Mouse (Mus musculus) spleen, adult 12 weeks (tissue): Measurements from ENCODE around the gene Fam131c.

Experiments used
- DNase-seq: peaks from one replicate; pipeline ENCODE4 v3.0.0; 2022; ENCODE audit warnings: low spot score

Fam131c gene

DNA sequence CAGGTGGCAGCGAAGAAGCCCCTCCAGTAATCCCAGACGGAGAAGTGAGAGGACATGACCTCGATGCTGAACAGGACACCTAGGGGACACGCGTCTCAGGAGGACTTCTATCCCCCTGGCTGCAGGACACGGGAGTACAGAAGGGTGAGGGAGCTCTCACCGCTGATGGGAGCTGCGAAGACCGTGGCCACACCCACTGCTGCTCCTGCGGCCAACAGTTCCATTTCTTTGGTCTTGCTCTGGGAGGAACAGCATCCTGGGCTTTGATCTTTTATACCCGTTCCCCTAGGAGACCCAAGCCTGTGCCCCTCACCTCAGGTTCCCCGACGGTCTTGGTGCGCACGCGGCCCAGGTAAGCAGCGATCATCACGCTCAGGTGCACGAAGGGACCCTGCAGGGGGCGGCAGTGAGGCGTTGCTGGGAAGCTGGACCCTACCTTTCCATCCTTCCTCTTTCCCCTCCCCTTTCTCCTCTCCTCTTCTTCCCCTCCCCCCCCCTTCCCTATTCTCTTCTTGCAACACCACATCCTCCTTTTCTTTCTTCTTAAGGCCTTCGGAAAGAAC lies 43.5 kb downstream of the Fam131c start:
- DNase-seq = no peak

DNA sequence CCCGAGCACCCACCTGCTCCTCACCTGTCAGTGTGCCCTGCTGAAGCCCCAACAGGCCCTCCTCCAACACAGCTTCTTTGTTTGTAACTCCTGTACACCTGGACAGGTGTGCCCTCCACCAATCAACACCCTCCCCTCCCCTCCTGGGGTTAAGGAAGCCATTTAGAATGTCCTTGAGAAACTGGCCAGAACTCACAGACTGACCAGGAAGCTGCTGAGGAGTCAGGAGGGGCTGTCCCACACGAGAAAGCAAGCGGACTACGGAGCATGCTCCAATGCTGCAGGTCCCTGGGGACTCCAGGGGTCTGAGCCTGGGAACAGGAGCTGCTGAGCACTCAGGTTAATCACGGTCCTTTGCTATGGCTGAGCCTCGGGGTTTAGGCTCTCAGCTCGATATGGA lies 47.9 kb downstream of the Fam131c start, which contains the start of gene Clcnkb:
Gene Clcnkb (minus strand): TSS at position 91 of the 400 bp plus-strand sequence.
- no peak for DNase-seq

DNA sequence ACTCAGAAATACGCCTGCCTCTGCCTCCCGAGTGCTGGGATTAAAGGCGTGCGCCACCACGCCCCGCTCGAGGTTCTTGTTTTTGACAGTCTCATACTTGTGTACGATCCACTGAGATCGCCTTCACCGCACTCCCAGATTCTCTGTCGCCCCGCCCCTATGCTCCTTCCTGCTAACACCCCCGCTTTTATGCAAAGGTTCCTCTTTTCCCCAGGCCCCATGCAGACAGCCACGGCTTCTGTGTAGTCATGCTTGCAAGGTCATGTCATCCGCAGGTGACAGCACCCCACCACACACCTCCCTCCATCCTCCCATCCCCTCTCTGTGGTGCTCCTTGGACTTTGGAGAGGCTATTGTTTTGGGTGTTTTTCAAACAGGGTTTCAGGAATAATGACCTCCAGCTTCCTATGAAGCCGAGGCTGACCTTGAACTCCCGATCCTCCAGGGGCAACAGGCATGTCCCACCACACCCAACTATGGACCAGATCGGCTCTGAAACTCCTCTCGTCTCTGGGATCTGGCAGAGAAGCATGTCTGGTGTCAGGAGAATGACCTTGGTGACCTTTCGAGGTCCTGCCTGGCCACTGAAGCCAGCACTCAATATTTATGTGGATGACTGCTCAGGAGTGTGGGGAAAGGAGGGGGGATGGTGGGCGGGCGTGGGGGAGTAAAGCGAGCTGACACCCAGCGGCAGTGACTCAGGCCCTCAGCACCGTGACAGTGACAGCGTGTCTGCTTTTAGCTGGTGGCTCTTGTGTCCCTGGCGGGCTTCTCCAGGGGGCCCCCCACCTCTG lies 51.6 kb downstream of the Fam131c start:
- no peak for DNase-seq

DNA sequence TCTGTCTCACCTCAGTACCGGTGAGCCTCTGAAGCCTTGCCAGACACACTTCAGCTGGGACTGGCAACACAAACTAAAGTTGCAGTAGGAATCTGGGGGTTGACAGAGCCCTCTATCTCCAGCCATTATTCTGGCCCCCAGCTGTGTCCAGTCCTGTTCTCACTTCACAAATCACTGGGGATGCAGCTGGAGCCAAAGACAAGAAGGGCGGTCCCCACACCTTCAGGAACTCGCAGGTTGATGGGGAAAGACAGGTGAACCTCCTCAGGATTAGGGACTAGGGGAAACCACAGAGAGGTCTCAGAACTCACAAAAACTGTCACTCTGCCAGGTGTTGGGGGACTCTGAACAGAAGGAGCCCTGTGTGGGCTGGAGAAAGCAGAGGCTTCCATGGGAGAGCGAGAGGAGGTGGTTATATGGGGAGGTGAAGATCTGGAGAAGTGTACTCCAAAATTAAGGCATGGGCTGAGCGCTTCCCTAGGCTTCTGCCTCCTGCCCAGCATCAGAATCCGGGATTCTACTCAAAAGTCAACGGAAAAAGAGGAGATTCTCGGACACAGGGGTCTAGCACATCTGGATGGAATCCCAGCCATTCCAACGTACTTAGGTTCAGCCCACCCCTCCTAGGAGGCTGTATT lies 52.3 kb downstream of the Fam131c start, which contains the start of gene Hspb7:
Gene Hspb7 (plus strand): TSS at position 588 of the 638 bp plus-strand sequence.
- DNase-seq = no peak

DNA sequence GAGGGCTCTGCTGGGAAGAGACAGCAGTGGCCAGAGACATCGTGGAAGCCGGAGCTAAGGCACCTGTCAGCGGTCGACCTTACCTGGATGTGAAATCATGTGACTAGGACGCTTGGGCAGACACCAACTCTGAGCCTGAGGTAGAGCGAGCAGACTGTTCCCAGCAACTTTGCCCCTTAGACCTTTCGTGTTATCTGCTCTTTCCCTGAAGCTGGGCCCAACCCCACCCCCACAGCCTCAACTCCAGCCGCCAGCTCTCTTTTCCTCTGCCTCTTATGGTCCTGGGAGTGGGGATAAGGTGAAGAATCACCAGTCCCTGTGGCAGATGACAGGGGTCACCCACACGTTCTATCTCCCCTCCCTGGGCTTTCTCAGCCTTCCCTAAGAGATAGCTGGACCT lies 52.9 kb downstream of the Fam131c start:
- DNase-seq = no peak

DNA sequence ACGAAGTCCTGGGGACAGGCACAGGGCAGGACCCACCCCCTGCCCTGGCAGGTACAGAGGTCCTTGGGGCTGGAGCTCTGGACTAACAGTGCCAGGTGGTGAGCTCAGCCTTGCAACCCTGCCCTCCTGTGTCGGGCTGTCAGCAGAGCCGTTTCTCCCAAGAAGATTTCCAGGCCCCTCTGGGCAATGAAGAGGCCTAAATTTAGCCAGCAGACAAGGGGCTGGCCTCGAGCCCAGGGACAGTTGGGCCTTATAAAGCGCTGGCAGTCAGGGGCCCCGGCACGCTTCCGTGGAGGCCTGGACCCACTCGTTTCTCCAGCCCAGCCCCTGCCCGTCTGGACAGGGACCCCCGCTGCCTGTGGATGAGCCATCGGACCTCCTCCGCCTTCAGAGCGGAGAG lies 53.4 kb downstream of the Fam131c start:
- DNase-seq = no peak

DNA sequence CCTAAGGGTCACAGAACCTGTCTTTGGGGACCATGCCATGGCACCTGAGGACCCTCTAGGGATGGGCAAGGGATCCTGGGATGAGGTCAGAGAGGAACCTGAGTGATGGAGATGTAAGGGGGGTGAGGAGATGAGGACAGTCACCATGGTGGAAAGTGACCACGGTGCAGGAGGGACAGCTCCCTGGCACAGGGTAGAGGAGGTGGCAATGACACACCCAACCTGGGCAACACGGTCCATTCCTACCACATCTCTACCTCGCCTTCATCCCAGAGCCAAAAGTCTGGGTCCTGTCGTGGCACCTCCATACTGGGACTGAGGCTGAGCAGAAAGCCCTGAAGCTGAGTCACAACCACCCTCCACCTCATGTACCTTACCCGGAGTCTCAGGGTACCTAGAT lies 54.8 kb downstream of the Fam131c start:
- DNase-seq = no peak

DNA sequence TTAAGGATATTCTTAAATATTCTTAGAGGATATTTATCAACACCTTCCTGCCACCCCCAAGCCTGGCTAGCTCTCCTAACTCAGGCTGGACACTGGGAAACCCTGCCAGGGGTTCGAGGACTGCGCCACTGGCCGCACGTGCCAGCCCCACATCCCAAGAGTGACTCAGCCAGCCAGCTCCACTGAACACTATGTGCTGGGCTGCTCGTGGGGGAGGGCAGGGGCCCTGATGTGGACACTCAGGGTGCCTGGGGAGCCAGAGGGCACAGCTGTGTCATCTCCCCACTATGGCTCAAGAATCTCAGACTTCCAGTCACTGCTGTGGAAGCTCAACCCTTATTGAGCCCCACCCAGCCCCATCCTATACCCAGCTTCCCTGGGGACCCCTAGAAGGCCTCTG lies 55.3 kb downstream of the Fam131c start:
- no peak for DNase-seq

DNA sequence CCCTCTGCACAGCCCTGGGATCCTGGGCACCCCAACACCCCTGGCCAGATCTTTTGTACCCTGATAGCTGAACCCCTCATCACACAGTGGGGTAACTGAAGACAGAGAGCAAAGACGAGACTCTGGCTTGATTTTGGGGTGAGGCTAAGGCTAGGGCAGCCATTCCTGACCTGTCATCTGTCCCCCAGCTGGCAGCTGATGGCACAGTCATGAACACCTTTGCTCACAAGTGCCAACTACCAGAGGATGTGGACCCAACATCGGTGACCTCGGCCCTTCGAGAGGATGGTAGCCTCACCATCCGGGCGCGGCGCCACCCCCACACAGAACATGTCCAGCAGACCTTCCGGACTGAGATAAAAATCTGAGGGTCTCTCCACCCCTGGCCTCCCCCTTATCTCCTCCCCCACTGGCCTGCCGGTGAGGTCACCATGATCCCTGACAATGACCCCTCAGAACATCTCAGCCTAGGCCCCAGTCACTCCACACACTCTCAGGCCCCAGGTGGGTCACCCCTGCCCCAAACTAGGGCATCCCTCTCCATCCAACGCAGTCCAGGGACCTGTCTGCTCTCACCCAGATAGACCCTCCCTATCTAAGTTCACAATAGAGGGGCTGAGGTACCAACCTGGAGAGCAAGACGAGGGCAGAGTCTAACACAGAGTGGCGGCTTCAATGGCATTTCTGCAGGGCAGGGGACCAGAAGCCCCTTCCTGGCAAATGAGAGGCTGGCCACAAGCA lies 55.8 kb downstream of the Fam131c start:
- no peak for DNase-seq

DNA sequence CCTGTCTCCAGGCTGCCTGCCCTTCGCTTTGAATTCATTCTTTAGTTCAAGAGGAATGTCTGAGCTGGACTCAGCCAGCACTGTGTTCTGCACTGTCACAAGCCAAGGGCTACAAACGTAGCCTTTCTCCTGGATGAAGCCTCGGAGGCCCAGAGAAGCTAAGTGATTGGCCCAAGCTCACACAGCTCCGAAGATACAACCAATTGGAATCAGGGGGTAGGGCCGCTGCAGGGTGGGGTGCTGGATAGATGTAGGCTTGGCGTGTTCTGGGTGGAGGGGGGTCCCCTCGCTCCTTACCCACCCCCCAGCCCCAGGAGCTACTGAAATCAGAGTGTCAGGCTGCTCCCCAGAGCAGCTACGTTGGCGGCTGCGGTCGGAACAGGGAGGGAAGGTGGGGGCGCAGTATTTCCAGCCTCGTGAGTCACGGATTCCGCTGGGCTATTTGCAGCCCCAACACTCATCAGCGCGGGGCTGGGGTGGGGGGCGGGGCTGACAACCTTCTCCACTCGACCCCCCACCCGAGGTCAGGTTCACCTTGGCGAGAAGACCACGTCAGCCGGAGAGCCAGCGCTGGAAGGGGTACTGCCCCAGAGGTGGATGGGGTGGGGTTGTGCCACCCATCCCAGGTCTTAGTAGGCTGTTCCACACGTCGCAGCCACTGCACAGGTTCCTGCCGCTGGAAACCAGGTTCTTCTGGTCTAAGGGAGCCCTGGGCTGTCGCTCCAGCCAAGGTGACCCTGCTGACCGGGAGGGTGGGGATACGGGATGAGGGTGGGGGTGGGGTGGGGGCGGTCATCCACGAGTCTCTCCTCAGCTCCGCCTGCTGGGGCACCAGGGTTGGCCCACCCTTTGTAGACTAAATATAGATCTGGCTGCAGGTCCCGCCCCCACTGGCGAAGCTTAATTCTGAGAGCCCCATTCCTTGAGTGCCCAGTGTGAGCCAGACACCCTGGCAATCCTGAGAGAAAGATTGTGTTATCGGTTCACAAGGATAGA lies 57.8 kb downstream of the Fam131c start:
- peak; percentile 48 for DNase-seq

DNA sequence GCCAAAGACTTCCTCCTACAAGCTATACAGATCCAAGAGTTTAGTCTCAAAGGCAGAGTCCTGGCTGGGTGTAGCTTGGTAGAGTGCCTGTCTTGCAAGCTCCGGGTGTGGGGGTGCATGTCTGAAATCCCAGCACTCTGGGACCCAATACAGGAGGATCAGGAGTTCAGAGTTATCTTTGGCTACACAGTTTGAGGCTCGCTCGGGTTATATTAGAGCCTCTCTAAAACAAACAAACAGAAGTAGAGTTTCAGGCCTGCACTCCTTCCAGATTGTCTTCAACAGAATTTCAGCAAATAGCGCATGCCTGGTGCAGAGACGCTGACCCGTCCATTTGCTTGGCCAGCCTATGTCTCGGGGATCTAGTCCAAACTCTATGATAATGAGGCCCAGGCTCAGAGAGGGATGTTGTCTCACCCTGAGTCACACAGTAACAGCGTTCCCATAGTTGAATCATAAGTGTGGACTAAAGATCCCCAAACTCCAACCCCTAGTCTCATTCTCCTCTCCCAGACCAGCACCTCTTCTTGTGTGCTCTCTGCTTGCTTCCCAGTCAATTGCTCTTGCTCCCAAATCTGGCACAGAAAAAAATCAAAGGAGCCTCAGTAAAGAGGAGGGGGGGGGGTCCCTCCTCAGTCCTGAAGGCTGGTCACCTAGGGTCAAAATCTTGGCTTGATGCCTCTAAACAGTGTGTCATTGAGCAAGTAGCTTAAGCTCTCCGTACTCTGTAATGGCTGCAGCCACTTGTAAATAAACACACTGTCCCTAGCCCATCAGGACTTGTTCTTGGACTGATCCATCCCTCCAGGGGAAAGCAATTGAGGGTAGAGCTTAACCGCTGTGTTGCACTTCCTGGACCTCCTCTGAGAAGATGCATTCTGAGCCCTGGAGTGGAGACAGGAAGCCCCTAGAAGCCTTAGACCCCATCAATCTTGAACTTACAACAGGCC lies 59.1 kb downstream of the Fam131c start:
- DNase-seq = no peak

DNA sequence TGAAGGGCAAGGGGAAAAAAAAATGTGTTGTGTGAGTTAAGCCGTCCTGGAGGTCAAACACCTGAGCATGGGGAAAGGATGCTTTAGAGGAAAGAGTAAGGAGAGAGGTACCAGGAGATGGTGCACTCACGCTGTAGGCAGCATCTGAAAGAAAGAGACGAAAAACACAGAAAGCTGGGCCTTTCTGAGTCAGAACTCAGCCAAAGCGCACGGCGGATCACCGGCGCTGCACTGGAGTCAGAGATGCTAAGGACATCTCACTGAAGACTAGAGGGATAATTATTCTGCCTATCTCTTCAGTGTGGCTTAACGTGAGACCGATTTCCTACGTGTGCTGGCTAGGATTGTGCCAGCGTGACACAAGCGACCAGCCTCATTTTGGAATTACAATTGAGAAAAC lies 59.9 kb downstream of the Fam131c start:
- no peak for DNase-seq

DNA sequence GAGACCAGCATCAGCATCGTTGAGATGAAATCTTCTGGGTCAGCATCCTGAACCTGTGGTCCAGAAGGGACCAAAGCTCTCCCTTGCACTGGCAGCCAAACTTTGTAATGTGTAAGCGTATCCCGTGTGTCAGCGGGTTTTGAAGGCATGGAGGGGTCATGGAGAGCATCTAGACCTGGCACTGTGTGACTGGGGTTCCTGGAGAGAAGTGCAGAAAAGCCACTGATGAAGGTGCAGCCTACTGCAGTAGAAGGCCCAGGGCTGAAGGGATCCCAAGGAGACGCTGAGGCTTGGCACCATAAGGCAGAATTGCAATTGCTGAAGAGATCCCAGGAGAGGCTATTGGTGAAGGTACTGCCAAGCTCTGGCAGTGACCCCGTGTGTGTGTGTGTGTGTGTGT lies 61.4 kb downstream of the Fam131c start:
- DNase-seq = no peak

DNA sequence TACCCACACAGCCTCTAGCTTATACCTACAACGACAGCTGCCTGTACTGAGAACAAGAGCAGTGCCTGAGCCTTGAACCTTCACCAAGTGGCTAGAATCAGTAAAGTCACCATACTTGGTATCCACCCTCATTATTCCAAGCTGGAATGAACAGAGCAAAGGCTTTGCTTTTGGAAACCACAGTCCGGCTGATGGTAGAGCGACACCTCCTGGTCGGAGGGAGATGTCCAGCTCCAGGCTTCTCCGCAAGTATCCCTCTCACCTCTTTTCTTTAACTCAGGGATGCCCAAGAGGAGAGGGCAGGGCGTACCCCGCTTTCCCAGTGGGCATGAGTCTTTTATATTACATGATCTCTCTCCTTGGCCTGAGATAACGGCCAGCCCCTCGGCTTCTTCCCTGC lies 61.8 kb downstream of the Fam131c start:
- no peak for DNase-seq

DNA sequence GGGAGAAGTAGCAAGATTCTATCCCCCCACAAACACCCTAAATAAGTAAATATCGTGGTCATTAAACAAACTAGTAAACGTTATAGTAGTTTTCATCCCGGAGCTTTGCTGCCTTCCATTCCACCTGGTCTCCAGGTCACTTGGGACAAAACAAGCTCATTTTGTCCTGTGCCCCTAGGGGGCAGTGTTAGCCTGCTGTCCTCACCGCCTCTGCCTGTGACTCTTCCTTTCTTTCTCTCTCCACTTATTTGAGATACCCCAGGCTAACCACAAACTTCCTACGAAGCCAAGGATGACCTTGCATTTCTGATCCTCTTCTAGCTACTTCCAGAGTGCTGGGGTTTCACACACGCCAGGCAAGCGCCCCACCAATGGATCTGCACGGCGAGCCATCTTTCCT lies 63.0 kb downstream of the Fam131c start:
- no peak for DNase-seq

DNA sequence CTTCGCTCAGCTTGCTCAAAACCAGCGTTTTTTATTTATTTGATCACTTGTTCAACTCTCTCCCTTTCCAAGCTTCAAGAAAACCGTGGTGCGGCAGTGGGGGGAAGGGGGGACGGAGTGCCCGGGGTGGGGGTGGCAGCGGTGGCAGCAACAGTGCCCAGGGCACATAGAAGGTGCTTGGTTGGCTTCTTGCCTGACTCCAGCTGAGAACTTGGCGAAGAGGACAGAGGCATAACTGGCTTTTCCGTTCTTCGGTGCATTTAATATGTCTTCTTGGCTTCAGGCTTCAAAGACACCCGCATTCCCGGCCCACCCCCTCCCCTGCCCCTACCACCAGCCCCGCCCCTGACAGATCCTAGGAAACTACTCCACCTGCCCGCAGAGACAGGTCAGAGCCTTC lies 64.6 kb downstream of the Fam131c start:
- no peak for DNase-seq

DNA sequence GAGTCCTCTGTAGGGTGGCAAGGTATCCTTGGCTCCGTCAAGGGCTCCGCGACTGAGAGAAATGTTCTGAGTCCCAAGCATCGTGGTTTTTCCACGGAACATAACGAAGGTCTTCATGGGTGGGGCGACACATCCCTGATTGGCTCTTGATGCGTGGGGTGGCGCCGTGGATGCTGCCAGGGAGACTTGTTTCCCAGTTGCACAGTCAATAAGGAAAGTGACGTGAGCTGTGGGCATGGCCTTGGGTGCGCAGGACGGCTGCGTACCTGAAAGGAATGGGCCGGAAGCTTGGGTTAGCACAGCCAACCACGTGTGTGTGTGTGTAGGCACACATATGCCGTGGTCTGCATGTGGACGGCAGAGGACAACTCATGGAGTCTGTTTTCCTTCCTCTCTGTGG lies 65.2 kb downstream of the Fam131c start:
- no peak for DNase-seq
